Mouse (Mus musculus): Measurements from ENCODE around the gene Pip4k2b.
A peak's percentile ranks its signal among the peaks of the same experiment; 100 is the strongest.

GRCm38 (mm10) chr11:97677842-97678241 is 66.7 kb downstream of the Pip4k2b start:
- no peak for TF ChIP-seq EP300 (IDR thresholded peaks at IDR 0.05)
- peak; percentile 50 for TF ChIP-seq CTCF (IDR thresholded peaks at IDR 0.05)

All from lung, postnatal 0 days (tissue).